Comparison of ENCODE assay signal across 18 mouse cellular contexts in genomic region chr17:29829136-29829535, GRCm38 (mm10).
"Had no signal": no experiment of that assay in that cellular context is flagged by ENCODE, and none has a peak within 500 bp of the region (broad histone marks: within the 10 kb centered on the region; RNA-seq: fewer than 3 reads in every experiment).

No protein-coding gene starts in this region.

- H3K9ac ChIP-seq: kidney, embryonic 15.5 days; limb, embryonic 12.5 days; limb, embryonic 15.5 days; liver, embryonic 14.5 days; liver, postnatal 0 days; lung, embryonic 14.5 days; stomach, embryonic 15.5 days had no signal

- H3K4me1 ChIP-seq: kidney, embryonic 15.5 days; limb, embryonic 12.5 days; limb, embryonic 15.5 days; stomach, embryonic 15.5 days had no signal

- H3K27ac ChIP-seq: kidney, embryonic 15.5 days; left cerebral cortex, adult 2 months; limb, embryonic 12.5 days; limb, embryonic 15.5 days; liver, embryonic 14.5 days; macrophage; stomach, embryonic 15.5 days had no signal

- H3K4me2 ChIP-seq: kidney, embryonic 15.5 days; limb, embryonic 12.5 days; limb, embryonic 15.5 days; liver, embryonic 11.5 days; lung, embryonic 14.5 days; stomach, embryonic 15.5 days had no signal

- H3K4me3 ChIP-seq: kidney, embryonic 15.5 days; left cerebral cortex, adult 2 months; limb, embryonic 12.5 days; limb, embryonic 15.5 days; stomach, embryonic 15.5 days had no signal

- DNase-seq: kidney, adult 11 months; kidney, adult 8-10 months; kidney, postnatal 10 days; kidney, postnatal 36 days; layer of hippocampus, postnatal 36 days; liver, postnatal 0 days; lung, embryonic 14.5 days; thymus, postnatal 25 days had no signal

- H3K27me3 ChIP-seq: kidney, embryonic 15.5 days; limb, embryonic 15.5 days; stomach, embryonic 15.5 days had no signal

- H3K36me3 ChIP-seq: kidney, embryonic 15.5 days; limb, embryonic 15.5 days; stomach, embryonic 15.5 days had no signal

- ATAC-seq: liver, postnatal 0 days; lung, postnatal 0 days; midbrain, embryonic 16.5 days had no signal

- H3K9me3 ChIP-seq: kidney, embryonic 15.5 days; limb, embryonic 12.5 days; limb, embryonic 15.5 days; stomach, embryonic 15.5 days had no signal
